Mouse (Mus musculus) embryonic facial prominence, embryonic 12.5 days (tissue): Measurements from ENCODE around the gene Ppp1cb. TPM values are rescaled to one million over a fixed set of nuclear protein-coding genes. Genes with fewer than 3 reads are reported as not detected.

Experiments
- ATAC-seq: fragments of 200-750 bp; cut with Nextera tagmentation; 2 replicates; pipeline ENCODE4 v1.8.0; 2017; ENCODE audit not compliant: insufficient number of reproducible peaks, insufficient read depth, low FRiP score, low TSS enrichment
- H3K27ac ChIP-seq: fragments of 300-500 bp; sonication (generic); 2 replicates; pipeline ENCODE4 v1.5.1; 2016; ENCODE audit warnings: mild to moderate bottlenecking
- H3K27me3 ChIP-seq: fragments of 300-500 bp; sonication (generic); 2 replicates; pipeline ENCODE4 v1.6.1; 2016; ENCODE audit warnings: mild to moderate bottlenecking, moderate library complexity
- H3K36me3 ChIP-seq: fragments of 300-500 bp; sonication (generic); 2 replicates; pipeline ENCODE4 v1.6.1; 2016; ENCODE audit warnings: mild to moderate bottlenecking
- H3K4me1 ChIP-seq: fragments of 300-500 bp; sonication (generic); 2 replicates; pipeline ENCODE4 v1.6.1; 2016
- H3K4me2 ChIP-seq: fragments of 300-500 bp; sonication (generic); replicated peaks from 2 replicates; pipeline ENCODE4 v1.6.1; 2016; ENCODE audit warnings: mild to moderate bottlenecking, moderate library complexity
- H3K4me3 ChIP-seq: fragments of 300-500 bp; sonication (generic); 2 replicates; pipeline ENCODE4 v1.5.1; 2016; ENCODE audit warnings: mild to moderate bottlenecking
- H3K9ac ChIP-seq: fragments of 300-500 bp; sonication (generic); 2 replicates; pipeline ENCODE4 v1.6.1; 2016; ENCODE audit warnings: mild to moderate bottlenecking, moderate library complexity
- H3K9me3 ChIP-seq: fragments of 300-500 bp; sonication (generic); 2 replicates; pipeline ENCODE4 v1.6.1; 2016; ENCODE audit warnings: mild to moderate bottlenecking, moderate library complexity
- WGBS: fragments of 180-500 bp; shearing (Covaris S2); methylation state at CpG from one replicate; pipeline ENCODE4 v1.1.7; 2016; 5-methylcytosine and 5-hydroxymethylcytosine counted together
- polyA plus RNA-seq: library from polyadenylated mRNA; unstranded; fragments of >200 nt; fragmentation: Nextera tagmentation; extraction: Ambion mirVana; gene quantifications from 2 replicates; pipeline ENCODE4 v1.2.1, GENCODE M21; 2016

Gene Ppp1cb
- polyA plus RNA-seq, result 187 and 199 TPM in 2 replicates

DNA sequence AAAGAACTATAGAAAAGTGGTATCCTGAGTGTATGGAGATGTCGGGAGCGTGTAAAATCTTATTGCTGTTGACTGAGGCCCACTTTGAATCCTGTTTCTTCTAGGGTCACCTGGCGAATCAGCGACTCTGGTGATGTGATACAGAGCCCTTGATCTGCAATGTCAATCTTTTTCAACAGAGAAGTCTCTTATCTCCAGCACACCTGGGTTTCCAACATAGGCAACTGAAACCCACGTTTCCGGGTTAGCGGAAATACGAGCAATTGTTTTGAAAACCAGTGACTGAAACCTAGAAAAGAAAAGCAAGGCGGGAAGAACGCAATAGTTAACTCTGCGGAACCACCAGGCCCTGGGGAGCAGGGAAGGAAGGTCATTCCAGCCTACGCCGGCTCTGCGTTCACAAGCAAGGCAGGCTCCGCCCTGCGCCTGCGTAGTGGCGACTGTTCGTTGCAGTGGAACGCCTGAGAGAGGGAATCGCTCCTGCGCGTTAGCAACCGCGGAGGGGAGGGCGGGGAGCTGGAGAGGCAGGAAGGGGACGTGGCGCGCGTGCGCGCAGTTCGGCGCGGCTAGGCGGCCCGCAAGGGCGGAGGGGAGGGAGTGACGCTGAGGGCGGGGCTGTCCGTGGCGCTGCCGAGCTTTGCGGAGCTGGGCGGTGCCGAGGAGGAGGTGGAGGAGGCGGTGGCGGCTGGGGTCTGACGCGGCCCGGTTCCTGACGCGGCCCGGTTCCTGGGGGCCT lies at the start of gene Ppp1cb:
Ppp1cb (plus strand) TSS at position 436 of the 736 bp plus-strand sequence.
- Histone ChIP-seq H3K9ac (peak within 1 kb of the TSS; percentile 98), H3K4me2 (peak within 1 kb of the TSS; percentile 53), H3K9me3 (no peaks in the 10 kb centered on the region), H3K4me1 (peaks cover 2% of the 10 kb centered on the region; the same call in 1 of the 2 replicates), H3K27ac (peak within 1 kb of the TSS; percentile 98), H3K27me3 (no peaks in the 10 kb centered on the region), H3K4me3 (peak within 1 kb of the TSS; percentile 86), H3K36me3 (no peaks in the 10 kb centered on the region)
- ATAC-seq, result peak; percentile 98
- 1% methylated on average over 52 of the region's 54 CpGs for WGBS

DNA sequence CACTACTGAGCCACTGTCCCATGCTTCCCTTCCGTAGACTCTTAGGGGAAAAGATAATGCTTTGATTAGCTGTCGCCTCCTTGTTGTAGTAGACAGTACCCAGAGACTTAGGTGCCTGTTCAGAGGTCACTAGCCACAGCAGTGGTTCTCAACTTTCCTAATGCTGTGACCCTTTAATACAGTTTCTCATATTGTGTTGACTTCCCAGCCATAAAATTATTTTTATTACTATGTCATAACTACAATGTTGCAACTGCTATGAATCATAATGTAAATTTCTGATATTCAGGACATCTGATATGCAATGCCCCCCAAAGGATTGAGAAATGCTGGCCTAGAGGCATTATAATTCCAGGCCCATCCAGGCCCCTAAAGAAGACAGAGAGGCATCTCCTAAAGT lies 48.9 kb upstream of the Ppp1cb start:
- no peak overlapping the region for H3K4me3 ChIP-seq
- H3K9ac ChIP-seq, result no peak overlapping the region
- H3K4me1 ChIP-seq, result peaks cover 26% of the 10 kb centered on the region
- ATAC-seq, result no peak
- 81% methylated on average over 2 of the region's 2 CpGs for WGBS
- no peak overlapping the region for H3K27ac ChIP-seq
- H3K4me2 ChIP-seq, result no peak overlapping the region
- H3K36me3 ChIP-seq, result no peaks in the 10 kb centered on the region
- H3K9me3 ChIP-seq, result no peaks in the 10 kb centered on the region
- H3K27me3 ChIP-seq, result no peaks in the 10 kb centered on the region

DNA sequence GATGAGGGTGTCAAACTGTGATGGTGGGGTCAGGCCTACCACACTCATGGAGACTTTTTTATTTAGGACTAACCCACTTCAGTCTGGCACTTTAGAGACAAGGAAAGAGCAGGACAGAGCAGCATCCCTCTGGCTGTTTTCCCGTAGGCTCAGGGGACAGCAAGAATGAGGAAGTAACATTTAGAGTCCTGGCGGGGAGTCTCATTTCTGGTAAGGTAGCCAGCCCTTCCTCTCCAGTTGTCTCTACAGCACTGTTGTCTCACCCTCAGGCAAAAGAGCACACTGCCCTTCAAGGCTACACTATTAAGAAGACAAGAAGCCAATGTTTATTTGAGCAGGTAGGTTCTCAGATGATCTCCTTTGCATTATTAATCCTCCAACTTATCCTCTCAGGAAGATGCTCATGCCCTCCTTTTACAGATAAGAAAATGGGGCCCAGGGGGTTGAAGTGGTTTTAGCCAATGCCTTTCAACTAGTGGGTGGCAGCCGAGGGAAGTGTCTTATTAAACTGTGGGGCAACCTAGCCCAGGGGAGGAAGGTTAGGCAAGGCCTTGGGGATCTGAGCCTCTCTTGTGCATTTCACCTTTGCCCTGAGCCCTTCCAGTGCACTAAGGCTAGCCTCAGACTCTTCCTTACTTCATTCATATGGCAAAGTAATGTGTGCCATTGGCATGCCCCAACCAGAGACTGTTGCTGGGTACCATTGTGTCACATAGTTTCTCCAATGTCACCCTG lies 47.5 kb upstream of the Ppp1cb start:
- Histone ChIP-seq H3K27ac (no peak overlapping the region), H3K9me3 (no peaks in the 10 kb centered on the region), H3K36me3 (no peaks in the 10 kb centered on the region), H3K27me3 (no peaks in the 10 kb centered on the region), H3K4me2 (no peak overlapping the region), H3K4me3 (no peak overlapping the region), H3K9ac (no peak overlapping the region), H3K4me1 (peaks cover 28% of the 10 kb centered on the region)
- ATAC-seq, result no peak
- WGBS, result 61% methylated on average over 3 of the region's 3 CpGs

DNA sequence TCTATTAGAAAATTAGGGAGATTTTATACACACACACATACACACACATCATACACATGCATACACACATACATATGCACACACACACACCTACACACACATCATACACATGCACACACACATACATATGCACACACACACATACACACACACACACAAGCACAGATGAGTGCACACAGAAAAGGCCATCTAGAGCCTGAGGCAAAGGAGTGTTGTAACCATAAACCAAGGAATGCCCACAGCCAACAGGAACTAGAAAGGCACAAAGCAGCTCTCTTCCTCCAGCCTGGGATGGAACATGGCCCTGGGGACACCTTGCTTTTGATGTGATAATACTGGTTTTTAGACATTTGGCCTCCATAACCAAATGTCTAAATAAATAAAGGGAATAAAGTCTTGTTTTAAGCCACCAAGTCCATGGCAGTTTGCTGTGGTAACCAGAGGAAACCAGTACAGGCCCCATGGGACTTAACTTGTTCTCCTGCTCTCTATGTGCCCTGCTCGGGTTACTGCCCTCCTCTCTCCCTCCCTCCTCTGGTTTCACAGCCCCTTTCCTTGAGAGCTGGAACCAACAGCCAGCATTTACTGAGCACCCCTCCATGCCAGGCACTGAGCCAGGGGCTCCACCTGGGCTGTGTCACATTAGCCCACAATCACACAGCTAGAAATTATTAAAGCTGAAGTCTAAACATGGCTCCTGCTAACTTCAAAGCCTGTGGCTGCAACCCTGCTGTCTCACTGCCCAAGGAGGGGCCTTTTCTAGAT lies 46.3 kb upstream of the Ppp1cb start:
- no peak overlapping the region for H3K4me2 ChIP-seq
- 0% methylated on average over 1 of the region's 1 CpGs for WGBS
- H3K9me3 ChIP-seq, result no peaks in the 10 kb centered on the region
- no peak overlapping the region for H3K4me3 ChIP-seq
- H3K4me1 ChIP-seq, result peaks cover 28% of the 10 kb centered on the region
- H3K27me3 ChIP-seq, result no peaks in the 10 kb centered on the region
- ATAC-seq, result peak; percentile 92
- peak overlapping the region; percentile 74 for H3K27ac ChIP-seq
- no peaks in the 10 kb centered on the region for H3K36me3 ChIP-seq
- no peak overlapping the region for H3K9ac ChIP-seq

DNA sequence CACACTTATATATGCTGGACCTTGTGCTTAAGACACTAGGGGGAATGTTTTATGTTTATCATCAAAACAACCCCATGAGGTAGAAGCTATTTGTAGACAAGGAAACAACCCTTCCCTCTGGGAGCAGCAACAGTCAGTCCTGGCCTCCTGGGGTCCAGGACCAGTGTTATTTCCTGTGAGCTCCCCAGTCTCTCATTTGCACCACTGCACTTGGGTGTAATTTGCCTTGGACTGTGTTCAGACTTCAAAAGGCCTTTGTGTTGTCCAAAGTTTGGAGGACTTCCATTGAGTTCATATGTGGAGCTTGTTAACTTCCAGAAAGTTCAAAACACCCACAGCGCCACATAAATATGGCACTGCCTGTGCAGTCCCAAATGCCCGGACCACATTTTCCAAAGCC lies 45.6 kb upstream of the Ppp1cb start:
- Histone ChIP-seq H3K4me1 (peaks cover 28% of the 10 kb centered on the region), H3K9ac (no peak overlapping the region), H3K27me3 (no peaks in the 10 kb centered on the region), H3K4me2 (no peak overlapping the region), H3K27ac (peak overlapping the region; percentile 74), H3K4me3 (no peak overlapping the region), H3K9me3 (no peaks in the 10 kb centered on the region), H3K36me3 (no peaks in the 10 kb centered on the region)
- 41% methylated on average over 2 of the region's 2 CpGs for WGBS
- ATAC-seq, result no peak

DNA sequence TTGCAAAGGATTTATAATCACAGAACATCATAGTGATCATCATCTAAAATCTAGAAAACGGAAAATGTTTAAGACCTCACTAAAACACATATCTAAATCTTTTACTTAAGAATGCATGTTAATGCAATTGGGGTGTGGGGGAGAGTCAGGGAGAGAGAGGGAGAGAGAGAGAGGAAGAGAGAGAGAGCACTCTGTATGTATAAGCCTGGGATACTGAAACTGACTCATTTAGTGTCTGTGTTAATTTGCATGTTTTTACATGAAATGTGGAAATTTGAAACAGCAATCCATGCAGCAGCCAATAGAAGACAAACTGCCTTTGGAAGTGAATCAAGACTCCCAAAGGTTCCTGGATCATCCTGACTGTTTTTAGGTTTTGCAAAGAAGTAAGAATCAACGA lies 45.1 kb upstream of the Ppp1cb start:
- H3K9me3 ChIP-seq, result no peaks in the 10 kb centered on the region
- no peak for ATAC-seq
- no peak overlapping the region for H3K4me3 ChIP-seq
- 0 out of 2 replicates have a peak overlapping the region, but pooled peaks have one; percentile 74 for H3K27ac ChIP-seq
- H3K9ac ChIP-seq, result no peak overlapping the region
- H3K4me2 ChIP-seq, result no peak overlapping the region
- H3K4me1 ChIP-seq, result peaks cover 28% of the 10 kb centered on the region
- WGBS, result 61% methylated on average over 2 of the region's 2 CpGs
- H3K27me3 ChIP-seq, result no peaks in the 10 kb centered on the region
- no peaks in the 10 kb centered on the region for H3K36me3 ChIP-seq

DNA sequence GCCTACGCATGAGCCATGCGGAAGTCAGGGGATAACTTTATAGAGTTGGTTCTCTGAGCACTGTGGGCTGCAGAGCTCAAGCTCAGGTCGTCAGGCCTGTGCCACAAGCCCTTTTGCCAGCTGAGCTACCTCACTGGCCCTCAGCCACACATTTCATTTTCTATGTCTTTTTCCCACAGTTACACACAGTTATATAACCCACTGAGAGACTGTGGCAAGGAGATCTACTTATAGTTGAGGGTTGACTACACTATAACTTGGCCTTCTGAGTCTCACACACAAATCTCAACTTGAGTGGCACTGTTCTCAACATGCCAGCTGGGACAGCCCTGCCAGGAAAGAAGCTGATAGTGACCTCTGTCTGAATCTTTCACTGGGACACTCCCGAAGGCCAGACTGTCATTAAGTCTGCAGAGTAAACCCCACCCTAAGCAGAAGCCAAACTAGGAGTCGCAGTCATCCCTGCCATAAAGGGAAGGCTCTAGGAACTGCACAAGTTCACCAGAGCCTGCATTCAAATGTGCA lies 44.1 kb upstream of the Ppp1cb start:
- Histone ChIP-seq H3K27ac (no peak overlapping the region), H3K9ac (no peak overlapping the region), H3K4me1 (peaks cover 28% of the 10 kb centered on the region), H3K36me3 (no peaks in the 10 kb centered on the region), H3K27me3 (no peaks in the 10 kb centered on the region), H3K4me2 (no peak overlapping the region), H3K4me3 (no peak overlapping the region), H3K9me3 (no peaks in the 10 kb centered on the region)
- no peak for ATAC-seq
- WGBS, result 81% methylated on average over 5 of the region's 5 CpGs

DNA sequence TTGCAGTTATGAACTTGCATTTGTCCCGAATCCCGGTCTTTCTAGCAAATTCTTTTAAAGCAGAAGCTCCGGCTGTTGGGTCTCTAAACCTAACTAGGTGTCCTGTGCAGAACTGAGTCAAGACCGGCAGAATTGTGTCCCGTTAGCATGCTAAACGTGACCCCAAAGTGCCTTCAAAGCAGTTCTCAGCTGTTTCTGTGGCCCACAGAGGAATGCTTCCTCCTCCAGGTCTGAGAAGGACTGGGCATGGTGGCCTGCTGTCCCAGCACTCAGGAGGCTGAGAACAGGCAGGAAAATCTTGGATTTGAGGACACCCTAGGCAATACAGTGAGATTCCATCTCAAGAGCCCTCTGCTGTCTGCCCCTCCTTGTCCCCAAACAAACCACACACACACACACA lies 43.1 kb upstream of the Ppp1cb start:
- H3K4me1 ChIP-seq, result peaks cover 28% of the 10 kb centered on the region
- H3K36me3 ChIP-seq, result no peaks in the 10 kb centered on the region
- WGBS, result 81% methylated on average over 6 of the region's 6 CpGs
- H3K27ac ChIP-seq, result no peak overlapping the region
- H3K4me3 ChIP-seq, result no peak overlapping the region
- no peak for ATAC-seq
- no peaks in the 10 kb centered on the region for H3K9me3 ChIP-seq
- H3K4me2 ChIP-seq, result no peak overlapping the region
- no peaks in the 10 kb centered on the region for H3K27me3 ChIP-seq
- no peak overlapping the region for H3K9ac ChIP-seq

DNA sequence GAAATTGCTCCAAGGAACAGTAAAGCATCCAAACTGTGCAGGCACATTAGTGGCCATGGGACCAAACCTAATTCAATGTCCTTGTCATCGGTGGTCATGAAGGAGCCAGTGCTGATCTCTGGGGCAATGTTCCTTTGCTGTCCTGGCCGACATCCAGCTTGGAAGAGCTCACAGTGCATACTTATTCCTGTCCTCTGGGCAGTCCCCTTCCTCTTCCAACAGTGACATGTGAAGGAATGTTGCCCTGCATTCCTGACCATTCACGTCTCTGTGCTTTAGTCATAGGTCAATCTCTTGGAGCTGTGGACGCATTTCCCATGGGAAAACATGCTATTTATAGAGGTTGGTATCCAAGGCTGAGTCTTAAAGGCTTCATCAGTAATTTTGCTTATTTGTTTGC lies 41.8 kb upstream of the Ppp1cb start:
- H3K27me3 ChIP-seq, result no peaks in the 10 kb centered on the region
- whole genome bisulfite sequencing, result 39% methylated on average over 4 of the region's 4 CpGs
- H3K9me3 ChIP-seq, result no peaks in the 10 kb centered on the region
- no peak overlapping the region for H3K4me3 ChIP-seq
- H3K9ac ChIP-seq, result no peak overlapping the region
- no peaks in the 10 kb centered on the region for H3K36me3 ChIP-seq
- peaks cover 28% of the 10 kb centered on the region for H3K4me1 ChIP-seq
- no peak for ATAC-seq
- no peak overlapping the region for H3K4me2 ChIP-seq
- no peak overlapping the region for H3K27ac ChIP-seq

DNA sequence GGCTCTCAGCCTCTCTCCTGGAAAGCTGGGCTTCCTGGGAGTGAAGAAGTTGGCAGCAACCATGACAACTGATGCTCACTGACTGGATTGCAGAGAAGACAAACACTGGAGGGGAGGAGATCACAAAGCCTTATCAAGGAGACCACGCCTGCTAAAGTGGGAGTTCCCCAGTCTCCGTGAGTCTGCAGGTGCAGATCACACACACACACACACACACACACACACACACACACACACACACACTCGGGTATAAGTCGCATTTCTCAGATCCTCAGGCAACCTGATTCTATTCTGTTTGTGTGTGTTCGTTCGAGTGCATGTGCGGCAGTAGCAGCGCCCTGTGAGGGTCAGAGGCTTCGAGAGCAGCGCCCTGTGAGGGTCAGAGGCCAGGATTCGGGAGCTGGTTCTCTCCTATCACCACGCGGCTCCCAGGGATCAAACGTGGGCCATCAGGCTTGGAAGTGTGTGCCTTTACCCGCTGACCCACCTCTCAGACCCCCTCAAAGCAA lies 36.5 kb upstream of the Ppp1cb start:
- no peak overlapping the region for H3K4me2 ChIP-seq
- WGBS, result 32% methylated on average over 15 of the region's 15 CpGs
- no peak overlapping the region for H3K27ac ChIP-seq
- H3K36me3 ChIP-seq, result no peaks in the 10 kb centered on the region
- no peaks in the 10 kb centered on the region for H3K27me3 ChIP-seq
- no peaks in the 10 kb centered on the region for H3K9me3 ChIP-seq
- ATAC-seq, result no peak
- no peak overlapping the region for H3K4me3 ChIP-seq
- 0 out of 2 replicates have a peak, but pooled peaks cover 3% of the 10 kb centered on the region for H3K4me1 ChIP-seq
- H3K9ac ChIP-seq, result no peak overlapping the region

DNA sequence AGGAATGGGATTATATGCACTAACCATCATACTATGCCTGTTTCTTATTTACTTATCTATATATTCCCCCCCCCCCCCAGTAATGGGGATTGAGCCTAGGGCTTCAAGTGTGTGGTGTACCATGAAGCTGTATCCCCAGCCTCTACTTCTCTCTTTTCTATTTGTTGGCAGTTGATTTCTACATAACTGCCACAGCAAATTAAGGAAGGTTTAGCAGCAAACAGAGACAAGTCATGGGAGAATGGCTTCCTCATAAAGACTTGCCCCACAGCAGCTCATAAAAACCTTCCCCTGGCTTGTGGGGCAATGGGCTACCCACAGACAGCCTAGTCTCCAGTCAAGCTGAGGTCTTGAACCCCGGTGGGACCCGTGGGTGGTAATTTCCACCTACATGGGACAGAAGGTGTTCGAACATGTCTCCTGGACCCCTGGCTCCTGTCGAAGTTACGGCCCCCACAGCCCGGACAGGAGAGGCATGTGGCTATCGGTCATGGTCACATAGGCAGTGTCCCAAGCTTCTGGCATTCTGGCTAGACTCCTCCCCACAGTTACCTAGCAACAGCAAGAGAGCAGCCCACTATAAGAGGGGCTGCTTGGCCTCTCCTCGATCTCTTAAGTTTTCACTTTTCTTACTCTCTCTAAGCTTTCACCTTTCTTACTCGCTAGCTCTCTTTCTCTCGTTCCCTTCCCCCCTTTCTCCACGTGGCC lies 35.1 kb upstream of the Ppp1cb start:
- no peak for ATAC-seq
- no peak overlapping the region for H3K4me3 ChIP-seq
- H3K9ac ChIP-seq, result no peak overlapping the region
- H3K9me3 ChIP-seq, result no peaks in the 10 kb centered on the region
- WGBS, result 73% methylated on average over 11 of the region's 11 CpGs
- H3K27ac ChIP-seq, result no peak overlapping the region
- H3K36me3 ChIP-seq, result no peaks in the 10 kb centered on the region
- H3K4me2 ChIP-seq, result no peak overlapping the region
- 0 out of 2 replicates have a peak, but pooled peaks cover 3% of the 10 kb centered on the region for H3K4me1 ChIP-seq
- no peaks in the 10 kb centered on the region for H3K27me3 ChIP-seq
